In genomic region chr15:78786411-78786818, GRCm38 (mm10) we compare ENCODE assay signal across 10 mouse cellular contexts. TPM values are rescaled to one million over a fixed set of nuclear protein-coding genes. Genes with fewer than 3 reads are reported as not detected.
DNase-seq lines count a peak whose midpoint lies in the region; ATAC-seq and TF ChIP-seq lines count a peak whose summit lies in the region.
"Had no signal": no experiment of that assay in that cellular context is flagged by ENCODE, and none has a peak within 500 bp of the region (broad histone marks: within the 10 kb centered on the region; RNA-seq: fewer than 3 reads in every experiment).

No protein-coding gene starts in this region.

- H3K4me2 ChIP-seq in neural tube, embryonic 13.5 days: no peak overlapping the region

- H3K27me3 ChIP-seq in neural tube, embryonic 13.5 days: no peaks in the 10 kb centered on the region
- H3K27me3 ChIP-seq: Patski had no signal

- no peak for ATAC-seq in neural tube, embryonic 13.5 days (ENCODE audit: low read depth)
- ATAC-seq: Patski had no signal

- intact Hi-C loops in left cerebral cortex, adult 2 months (cut with DNase I): no loop called here
- intact Hi-C loops in left cerebral cortex, postnatal 4 days (cut with DNase I): no loop called here
- intact Hi-C loops in heart, postnatal 14 days (cut with DNase I): no loop called here

- no peak for TF ChIP-seq CTCF in left cerebral cortex, adult 2 months (IDR thresholded peaks at IDR 0.05)

- H3K4me1 ChIP-seq in neural tube, embryonic 13.5 days (replicated peaks): peaks cover 34% of the 10 kb centered on the region

- H3K4me3 ChIP-seq in left cerebral cortex, adult 2 months: no peak overlapping the region
- no peak overlapping the region for H3K4me3 ChIP-seq in neural tube, embryonic 13.5 days

- no peaks in the 10 kb centered on the region for H3K9me3 ChIP-seq in neural tube, embryonic 13.5 days

- no peak for DNase-seq in left cerebral cortex, adult 2 months (ENCODE audit: extremely low spot score in 1 of 2, low spot score in 2 of 2)
- no peak for DNase-seq in left cerebral cortex, postnatal 4 days
- peak; percentile 26 for DNase-seq in fat pad, adult 2 months (ENCODE audit: extremely low read depth, low read depth, low spot score)
- DNase-seq in heart, postnatal 14 days: peak; percentile 53 to 62
- no peak for DNase-seq in cerebellum, adult 8-10 months
- no peak for DNase-seq in B cell, adult 2 months
- DNase-seq in layer of hippocampus, adult 11-12 months (ENCODE audit: low spot score): no peak

- H3K36me3 ChIP-seq in neural tube, embryonic 13.5 days: no peaks in the 10 kb centered on the region

- WGBS in neural tube, embryonic 13.5 days: 73% methylated on average over 9 of the region's 9 CpGs

- peak overlapping the region; percentile 57 for H3K27ac ChIP-seq in left cerebral cortex, adult 2 months
- H3K27ac ChIP-seq in neural tube, embryonic 13.5 days (replicated peaks): peak overlapping the region; percentile 56
- H3K27ac ChIP-seq: liver, embryonic 14.5 days had no signal

- H3K9ac ChIP-seq in neural tube, embryonic 13.5 days: no peak overlapping the region
- H3K9ac ChIP-seq: liver, embryonic 14.5 days had no signal

RNA-seq across cellular contexts. Expression of gene Mfng, which starts 13.1 kb away (rescaled TPM):
- 1 to 10 TPM; 5.0 to 6.2 TPM for total RNA-seq in left cerebral cortex, adult 2 months (2021)
- 1 to 10 TPM; 7.3 to 7.7 TPM for total RNA-seq in left cerebral cortex, postnatal 4 days (2021)
- 10 to 100 TPM; 14.0 to 14.6 TPM for total RNA-seq in heart, postnatal 14 days (2021)
- polyA plus RNA-seq in neural tube, embryonic 13.5 days (2015; fragmentation: Nextera tagmentation; extraction: Ambion mirVana): 34.2 and 34.4 TPM in 2 replicates
- polyA plus RNA-seq: Patski had no signal

RNA-seq across cellular contexts. Expression of gene Card10, which starts 16.4 kb away (rescaled TPM):
- total RNA-seq in left cerebral cortex, adult 2 months (2021): 1 to 10 TPM; 4.8 TPM
- 1 to 10 TPM; 5.2 to 5.4 TPM for total RNA-seq in left cerebral cortex, postnatal 4 days (2021)
- 10 to 100 TPM; 20.3 to 20.6 TPM for total RNA-seq in heart, postnatal 14 days (2021)
- 1.7 and 2.0 TPM in 2 replicates for polyA plus RNA-seq in neural tube, embryonic 13.5 days (2015; fragmentation: Nextera tagmentation; extraction: Ambion mirVana)

RNA-seq across cellular contexts. Expression of gene Cdc42ep1, which starts 56.0 kb away (rescaled TPM):
- 10 to 100 TPM; 10.6 to 13.1 TPM for total RNA-seq in left cerebral cortex, adult 2 months (2021)
- total RNA-seq in left cerebral cortex, postnatal 4 days (2021): 1 to 10 TPM; 8.3 to 9.1 TPM
- total RNA-seq in heart, postnatal 14 days (2021): 10 to 100 TPM; 47.5 to 50.8 TPM
- polyA plus RNA-seq in neural tube, embryonic 13.5 days (2015; fragmentation: Nextera tagmentation; extraction: Ambion mirVana): 11.5 and 13.7 TPM in 2 replicates

Comparison
In these comparisons a context has a peak if more than half of its experiments do, and no peak if none do; other contexts are left out.
1. DNase-seq: peak in fat pad, adult 2 months (single experiment) and heart, postnatal 14 days (2 of 2); none in left cerebral cortex, adult 2 months (0 of 2), left cerebral cortex, postnatal 4 days (single experiment), cerebellum, adult 8-10 months (single experiment), B cell, adult 2 months (0 of 2) and layer of hippocampus, adult 11-12 months (single experiment).